Mouse (Mus musculus) 3134 (cell line): ENCODE data around the gene Slc25a25.

ENCODE experiments used
- DNase-seq: peaks from one replicate; pipeline ENCODE4 v3.0.0-alpha.2; 2011; ENCODE audit warnings: low spot score; ENCODE audit not compliant: insufficient read length; ENCODE audit errors: extremely low read depth

The Slc25a25 gene

DNA sequence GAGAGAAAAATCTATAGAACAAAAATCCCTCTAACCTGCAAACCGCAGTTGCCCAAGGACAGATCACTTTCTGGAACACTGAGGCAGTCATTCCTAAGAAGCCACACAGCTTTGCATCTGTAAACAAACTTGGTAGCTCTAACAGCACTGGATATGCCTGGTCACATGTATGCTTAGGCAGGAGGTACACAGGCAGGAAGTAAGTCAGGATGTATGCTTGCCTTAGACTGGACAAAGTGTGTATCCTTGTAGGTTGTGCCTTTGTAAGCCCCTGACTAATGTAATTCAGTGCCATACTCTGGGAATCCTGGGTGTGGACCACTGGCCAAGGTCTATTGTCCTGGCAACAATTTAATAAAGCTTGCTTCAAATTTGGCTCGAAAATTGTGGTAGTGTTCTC is 12.5 kb upstream of the Slc25a25 start:
- DNase-seq: no peak

DNA sequence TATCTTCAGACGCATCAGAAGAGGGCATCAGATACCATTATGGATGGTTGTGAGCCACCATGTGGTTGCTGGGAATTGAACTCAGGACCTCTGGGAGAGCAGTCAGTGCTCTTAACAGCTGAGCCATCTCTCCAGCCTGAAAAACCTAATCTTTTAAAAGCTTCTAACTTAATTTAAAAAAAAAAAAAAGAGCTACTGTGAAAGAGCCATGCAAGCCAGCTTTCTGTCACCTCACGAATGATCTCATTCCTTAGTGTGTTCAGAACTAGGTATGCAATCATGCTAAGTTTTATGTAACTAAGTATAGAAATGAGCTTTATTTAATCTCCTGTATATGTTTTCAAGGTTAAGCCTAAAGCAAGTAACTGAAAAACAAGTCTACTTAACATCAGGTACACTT is 8.4 kb upstream of the Slc25a25 start:
- no peak for DNase-seq

DNA sequence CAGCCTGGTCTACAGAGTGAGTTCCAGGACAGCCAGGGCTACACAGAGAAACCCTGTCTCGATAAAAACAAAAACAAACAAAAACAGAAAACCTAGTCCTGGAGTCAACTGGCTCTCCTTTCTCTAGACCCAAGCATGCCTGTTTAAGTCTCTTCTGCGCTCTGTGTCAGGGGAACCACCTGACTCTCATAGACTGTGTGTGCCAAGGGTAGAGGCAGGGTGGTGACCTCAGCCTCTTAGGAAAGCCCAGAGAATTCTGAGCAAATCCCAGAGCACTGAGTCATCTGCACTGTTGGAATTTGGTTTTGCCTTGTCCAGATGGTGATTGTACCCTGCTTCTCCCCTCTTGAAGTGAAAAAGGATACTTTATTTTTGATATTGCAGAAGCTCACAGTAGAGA is 7.1 kb upstream of the Slc25a25 start:
- peak; percentile 68 for DNase-seq

DNA sequence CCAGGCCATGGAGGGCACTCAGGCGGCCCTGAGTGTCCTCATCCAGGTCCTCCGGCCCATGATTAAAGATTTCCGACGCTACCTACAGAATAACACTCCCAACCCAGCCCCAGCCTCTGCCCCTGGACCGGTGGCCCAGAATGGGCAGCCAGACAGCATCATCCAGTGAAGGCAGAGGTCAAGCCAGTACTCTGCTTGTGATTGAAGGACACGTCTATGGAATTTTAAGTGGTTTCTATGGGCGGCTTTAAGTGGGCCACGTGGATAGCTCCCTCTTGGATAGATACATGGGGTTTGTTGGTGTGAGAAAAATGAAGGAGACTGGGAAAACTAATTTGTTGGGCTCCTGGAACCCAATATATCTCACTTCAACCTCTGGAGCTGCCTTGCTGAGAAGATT is 3.9 kb upstream of the Slc25a25 start:
- no peak for DNase-seq

DNA sequence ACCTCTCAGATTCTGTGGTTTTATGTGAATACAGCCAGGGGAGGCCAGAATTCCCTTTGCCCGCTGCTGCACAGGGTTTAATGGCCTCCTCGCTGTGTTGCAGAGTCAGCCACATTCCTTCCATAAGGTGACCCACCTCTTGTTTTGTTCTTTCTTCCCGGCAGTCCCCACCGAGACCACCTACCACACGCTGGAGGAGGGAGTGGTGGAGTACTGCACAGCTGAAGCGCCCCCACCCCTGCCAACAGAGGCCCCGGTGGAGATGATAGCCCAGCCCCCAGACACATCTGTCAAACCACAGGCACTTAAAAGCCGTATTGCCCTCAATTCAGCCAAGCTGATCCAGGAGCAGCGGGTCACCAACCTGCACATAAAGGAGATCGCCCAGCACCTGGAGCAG is 3.4 kb upstream of the Slc25a25 start:
- no peak for DNase-seq

DNA sequence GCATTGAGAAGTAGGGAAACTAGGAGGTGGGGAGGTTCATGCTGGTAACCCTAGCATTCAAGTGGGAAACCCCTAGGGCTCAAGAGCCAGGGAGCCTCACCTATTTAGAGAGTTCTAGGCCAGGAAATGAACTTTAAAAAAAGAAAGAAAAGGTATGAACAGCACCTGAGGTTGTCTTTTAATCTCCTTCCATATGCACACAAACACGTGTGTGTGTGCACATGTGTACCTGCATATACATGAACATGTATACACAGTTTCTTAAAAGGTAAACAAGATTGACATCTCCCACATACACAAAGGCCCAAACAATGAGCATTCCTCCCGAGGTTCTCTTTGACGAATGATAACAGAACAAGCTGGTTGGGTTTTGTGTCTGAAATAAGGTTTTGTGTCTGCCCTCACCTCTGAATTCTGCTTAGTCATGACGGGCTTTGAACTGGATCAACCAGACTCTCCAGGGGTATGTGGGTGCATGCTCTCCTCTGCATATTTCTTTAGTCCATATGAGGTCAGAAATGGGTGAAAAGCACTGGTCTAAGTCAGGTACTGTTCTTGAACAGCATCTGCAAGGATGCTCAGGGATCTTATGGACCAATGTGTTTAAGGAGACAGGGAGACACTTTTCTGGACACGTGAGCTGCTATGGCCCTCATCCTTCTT is 2.5 kb upstream of the Slc25a25 start:
- no peak for DNase-seq

DNA sequence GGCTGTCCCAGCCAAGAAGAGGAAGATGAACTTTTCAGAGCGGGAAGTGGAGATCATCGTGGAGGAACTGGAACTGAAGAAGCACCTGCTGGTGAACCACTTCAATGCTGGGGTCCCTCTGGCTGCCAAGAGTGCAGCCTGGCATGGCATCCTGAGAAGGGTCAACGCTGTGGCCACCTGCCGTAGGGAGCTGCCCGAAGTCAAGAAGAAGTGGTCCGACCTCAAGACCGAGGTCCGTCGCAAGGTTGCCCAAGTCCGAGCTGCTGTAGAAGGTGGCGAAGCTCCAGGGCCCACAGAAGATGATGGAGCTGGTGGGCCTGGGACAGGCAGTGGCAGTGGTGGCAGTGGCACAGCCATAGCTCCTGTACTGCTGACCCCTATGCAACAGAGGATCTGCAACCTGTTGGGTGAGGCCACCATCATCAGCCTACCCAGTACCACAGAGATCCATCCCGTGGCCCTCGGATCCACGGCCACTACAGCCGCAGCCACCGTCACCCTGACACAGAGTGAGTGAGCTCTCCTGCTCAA is 1.3 kb upstream of the Slc25a25 start:
- peak; percentile 44 for DNase-seq

DNA sequence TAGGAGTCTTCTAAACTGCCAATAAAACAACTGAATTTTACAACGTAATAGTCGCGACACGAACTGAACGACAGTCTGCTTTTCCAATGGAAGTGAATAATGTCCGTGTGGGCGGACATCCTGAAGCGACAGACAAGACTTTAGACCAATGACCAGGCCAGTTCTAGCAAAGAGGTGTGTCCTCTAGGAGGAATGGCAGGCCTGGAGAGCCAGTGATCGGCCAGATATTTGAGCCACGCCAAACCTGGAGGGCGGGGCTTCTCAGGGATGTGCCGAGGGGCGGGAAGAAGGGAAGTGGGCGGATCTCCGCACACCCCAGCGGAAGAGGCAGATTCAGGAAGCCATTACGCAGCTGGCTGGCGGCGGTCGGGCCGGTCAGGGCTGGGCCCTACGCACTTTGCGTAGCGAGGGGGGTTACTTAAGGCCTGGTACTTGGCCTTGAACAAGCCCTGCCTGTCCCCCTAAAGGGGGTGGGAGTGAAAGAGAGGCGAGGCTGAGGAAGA is 676 bp upstream of the Slc25a25 start:
- DNase-seq: peak; percentile 97

DNA sequence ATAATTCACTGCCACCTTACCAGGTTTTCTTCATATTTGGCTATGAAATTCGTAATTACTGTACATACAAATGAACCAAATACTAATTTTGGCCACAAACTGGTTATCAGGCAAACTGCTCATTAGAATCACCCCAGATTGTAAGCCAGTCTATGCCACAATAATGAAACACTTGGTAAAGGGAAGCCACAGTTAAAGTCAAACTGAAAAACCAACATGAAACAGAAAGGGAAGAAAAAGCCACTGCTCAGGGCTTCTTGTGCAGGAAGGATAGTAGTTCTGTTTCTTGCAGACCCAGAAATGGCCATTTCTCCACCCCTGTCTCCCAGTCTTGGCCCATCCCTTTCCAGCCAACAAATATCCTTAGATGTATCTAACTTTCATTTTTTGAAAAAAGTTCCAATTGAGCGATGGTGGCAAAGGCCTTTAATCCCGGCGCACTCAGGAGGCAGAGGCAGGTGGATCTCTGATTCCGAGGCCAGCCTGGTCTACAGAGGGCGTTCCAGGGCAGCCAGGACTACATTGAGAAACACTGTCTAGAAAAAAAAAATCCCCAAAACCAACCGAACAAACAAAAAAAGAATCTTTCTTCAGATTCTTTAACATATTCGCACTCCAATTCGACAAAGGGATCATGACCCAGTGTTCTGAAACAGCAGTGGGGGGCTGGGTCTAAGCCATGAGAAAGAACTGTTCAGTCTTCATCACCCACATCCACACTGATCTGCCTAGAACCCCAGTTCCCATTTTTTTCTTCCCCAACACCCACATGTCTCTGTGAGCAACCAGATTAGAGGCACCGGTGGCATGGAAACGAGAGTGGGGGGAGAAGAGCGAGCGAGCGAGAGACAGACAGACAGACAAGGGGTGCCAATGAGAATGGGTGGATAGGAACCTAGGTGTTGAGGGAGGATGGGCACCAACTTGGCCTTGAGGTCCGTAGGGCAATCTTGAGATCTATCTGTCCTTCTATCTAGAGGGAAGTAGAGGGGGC is 1.2 kb downstream of the Slc25a25 start, which contains the start of gene Naif1:
Gene Naif1 (plus strand): TSS at position 697 of the 994 bp plus-strand sequence.
- DNase-seq: no peak

DNA sequence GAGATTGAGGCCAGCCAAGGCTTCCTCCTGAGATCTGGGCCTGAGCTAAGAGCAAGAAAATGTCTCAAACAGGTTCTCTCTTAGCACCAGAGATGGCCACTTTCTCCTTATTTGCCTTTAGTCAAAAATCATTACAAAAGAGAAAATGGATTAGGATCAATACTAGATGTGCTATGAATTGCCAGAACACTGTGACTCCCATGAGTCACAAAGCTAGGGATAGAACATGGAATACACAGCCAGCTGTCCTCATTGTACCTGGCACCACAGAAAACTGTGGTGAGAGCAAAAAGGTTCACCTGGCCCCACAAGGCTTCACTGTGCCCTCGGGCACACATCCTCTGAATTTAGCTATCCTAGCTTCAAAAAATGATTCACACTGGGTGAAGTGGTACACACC is 2.8 kb downstream of the Slc25a25 start:
- no peak for DNase-seq

DNA sequence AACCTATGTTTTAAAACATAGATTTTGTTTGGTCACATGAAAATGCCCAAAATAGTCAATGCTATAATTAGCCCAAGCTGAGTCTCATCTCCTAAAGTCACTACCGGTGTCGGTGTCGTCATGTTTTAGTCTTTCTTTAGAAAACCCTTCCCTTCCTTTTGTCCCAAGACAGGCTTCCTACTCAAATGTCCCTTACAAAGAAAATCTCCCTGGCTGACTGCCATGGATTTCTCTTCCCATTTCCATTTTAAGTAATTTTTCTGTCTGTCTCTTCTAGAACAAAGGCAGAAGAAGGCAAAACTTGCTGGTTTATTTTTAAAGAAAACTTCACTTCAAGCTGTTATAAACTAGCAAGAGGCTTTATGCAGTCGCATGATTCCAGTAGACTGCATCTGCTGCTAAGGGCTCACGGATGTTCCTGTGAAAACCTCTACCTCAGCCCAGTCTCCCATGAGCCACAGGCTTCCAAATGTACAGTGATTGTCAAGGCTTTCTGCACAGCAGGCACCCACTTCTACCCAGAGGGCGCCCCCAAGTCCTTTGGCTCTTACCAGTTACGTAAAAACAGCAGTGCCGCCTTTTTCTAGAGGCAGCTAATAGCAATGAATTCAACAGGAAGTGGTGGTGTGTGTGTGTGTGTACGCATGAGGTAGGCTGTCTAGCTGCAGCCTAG is 3.8 kb downstream of the Slc25a25 start:
- DNase-seq: no peak

DNA sequence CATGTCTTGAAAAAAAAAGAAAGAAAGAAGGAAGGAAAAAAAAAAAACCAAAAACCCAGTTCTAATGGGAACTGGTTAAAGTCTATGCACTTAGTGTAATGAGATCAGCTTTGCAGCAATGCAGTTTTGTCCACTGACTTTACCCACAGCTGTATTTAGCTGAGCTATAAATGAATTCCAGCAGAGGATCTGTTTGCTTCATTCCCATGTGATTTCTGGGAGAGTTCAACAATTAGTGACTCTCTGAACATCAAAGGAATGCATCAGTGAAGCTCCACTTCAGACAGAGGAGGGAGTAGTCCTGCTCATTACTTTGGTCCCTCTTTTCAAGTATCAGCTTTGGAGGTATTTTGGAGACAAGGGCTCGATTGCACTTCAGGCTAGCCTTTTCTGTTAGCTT is 5.7 kb downstream of the Slc25a25 start:
- no peak for DNase-seq

DNA sequence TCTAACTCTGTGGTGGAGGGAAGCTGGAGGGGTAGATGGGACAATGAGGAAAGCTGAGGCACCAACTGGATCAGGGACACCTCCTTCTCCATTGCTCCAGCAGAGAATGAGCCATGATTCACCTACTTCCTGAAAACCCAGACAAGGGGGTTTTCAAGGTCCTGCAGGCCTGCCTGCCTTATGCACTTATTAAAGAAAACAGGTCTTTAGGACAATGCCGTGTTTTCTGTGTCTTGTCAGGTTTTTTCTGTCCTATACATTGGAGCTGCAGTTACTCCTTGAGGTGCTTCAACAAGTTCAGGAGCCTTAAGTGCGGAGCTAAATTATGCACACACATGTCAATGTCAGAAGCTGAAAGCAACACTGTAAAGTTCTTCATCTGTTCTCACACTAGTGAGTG is 9.7 kb downstream of the Slc25a25 start:
- DNase-seq: no peak

DNA sequence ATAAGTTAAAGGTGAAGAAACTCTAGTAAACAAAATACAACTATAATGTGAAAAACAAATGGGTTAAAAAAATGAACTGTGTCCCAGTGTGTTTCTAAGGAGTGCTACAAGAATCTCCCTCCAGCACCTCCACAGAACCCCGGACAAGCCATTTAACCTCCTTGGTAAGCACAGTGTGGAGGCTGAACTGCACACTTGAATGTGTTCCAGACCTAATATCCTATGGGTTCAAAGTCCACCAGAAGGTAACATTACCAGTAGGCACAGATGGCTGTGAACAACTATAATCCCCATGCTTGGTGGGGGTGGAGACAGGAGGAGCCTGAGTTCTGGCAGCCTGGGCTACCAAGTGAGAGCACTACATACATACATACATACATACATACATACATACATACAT is 10.6 kb downstream of the Slc25a25 start:
- DNase-seq: no peak

DNA sequence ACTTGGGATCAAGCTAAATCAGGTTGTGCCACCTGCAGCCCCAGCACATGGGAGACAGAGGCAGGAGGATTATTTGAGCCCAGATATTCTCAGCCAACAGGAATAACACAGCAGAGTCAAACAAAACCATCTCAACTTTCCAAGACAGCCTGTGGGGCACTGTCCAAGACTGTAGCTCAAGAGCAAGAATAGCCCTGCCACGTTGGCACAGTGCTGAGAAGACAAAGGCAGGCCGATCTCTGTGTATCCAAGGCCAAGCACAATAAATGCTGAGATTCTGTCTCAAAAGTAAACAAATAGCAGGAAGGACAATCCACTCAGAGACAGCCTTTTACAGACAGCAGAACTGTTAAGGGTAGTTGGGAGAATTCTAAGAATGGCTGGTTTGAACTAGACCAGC is 11.1 kb downstream of the Slc25a25 start:
- no peak for DNase-seq

DNA sequence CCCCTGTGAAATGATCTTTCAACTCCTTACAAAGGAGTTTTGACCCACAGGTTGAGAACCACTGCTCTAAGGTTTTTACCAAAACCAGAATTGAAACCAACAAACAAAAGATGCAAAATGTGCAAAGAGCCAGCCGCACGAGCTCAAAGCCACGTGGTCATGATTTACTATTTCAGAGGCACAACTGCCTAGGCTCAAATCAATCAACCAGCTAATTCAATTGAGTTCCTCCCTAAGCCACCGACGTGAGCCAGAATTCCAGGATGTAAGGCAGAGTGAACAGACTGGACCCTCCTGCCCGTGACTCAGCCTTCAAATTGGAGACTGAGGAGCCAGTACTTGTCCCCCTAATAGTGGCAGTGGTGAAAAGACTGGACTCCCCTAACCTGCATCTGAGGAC is 12.1 kb downstream of the Slc25a25 start:
- no peak for DNase-seq

DNA sequence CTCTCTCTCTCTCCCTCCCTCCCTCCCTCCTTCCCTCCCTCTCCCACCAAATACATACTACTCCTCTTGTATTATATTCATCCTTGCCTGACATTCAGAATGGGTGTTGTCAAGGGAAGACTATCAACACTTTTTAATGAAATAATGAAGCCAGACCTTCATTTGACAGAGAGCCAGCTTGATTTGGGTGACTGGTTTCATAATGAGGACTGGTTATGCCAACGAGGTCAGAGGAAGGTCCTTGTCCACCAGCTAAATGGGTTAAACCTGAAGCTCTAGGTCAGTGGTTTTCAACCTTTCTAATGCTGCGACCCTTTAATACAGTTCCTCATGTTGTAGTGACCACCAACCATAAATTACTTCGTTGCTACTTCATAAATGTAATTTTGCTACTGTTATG is 12.5 kb downstream of the Slc25a25 start:
- no peak for DNase-seq

DNA sequence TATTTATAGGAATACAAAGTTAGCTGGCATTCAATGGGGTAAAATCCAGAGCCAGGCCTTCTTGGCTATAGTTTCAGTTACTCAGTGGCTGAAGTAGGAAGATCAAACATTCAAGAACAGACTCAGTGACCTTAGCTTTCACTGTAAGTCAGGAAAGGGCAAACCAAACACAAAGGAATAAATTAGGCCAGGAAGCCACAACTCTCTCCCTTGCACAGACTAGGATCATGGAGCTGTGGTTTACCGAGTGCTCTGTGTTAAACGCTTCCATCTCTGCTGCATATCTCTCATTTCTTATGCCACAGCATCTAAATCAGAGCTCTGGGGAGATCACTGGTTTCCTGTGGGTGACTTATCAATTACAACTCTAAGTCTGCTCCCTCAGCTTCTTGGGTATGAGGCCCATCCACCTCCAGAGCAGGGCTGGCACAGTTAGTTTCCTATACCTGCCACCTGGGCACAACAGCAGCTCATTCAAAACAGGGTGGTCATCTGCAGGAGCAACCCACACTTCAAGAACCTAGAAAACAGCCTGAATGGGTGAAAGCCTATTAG is 13.6 kb downstream of the Slc25a25 start:
- no peak for DNase-seq

DNA sequence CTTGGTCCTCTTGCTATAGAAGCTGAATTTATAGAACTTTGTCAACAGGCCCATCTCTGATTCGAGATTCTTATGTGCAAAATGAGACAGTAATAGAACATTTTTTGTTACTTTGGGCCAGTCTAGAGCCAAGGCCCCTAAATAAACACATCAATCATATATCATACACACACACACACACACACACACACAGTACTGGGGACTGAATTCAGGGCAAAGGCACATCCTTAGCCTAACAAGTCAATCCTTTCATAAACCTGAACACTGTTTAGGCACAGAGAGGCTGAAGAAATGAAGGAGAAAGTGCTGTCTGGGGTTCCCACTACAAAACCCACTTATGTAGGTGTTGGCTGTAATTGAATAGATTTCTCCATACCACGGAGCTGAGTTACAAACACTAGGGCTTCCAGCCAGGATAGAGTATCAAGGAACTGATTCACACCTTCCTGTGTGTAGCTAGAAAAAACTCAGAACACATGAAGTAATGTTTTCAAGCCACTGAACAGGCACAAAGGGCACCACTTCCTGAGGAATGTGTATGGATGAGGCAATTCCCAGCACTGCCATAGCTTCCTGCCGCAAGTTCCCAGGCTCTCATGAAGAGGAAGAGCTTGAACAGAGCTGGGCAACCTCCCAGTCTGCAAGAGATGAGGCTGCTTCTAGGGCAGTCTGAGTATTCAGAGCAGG is 14.4 kb downstream of the Slc25a25 start:
- peak; percentile 69 for DNase-seq
